Mouse (Mus musculus) midbrain, embryonic 12.5 days (tissue): ENCODE measurements around the gene Lifr. TPM values are rescaled to one million over a fixed set of nuclear protein-coding genes. Genes with fewer than 3 reads are reported as not detected.

Source experiments
- ATAC-seq: fragments of 200-750 bp; cut with Nextera tagmentation; 2 replicates; pipeline ENCODE4 v1.8.0; 2017; ENCODE audit warnings: low read depth, moderate TSS enrichment, moderate library complexity; ENCODE audit not compliant: low FRiP score
- H3K27ac ChIP-seq: fragments of 300-500 bp; sonication (generic); replicated peaks from 2 replicates; pipeline ENCODE4 v1.5.1; 2016; ENCODE audit warnings: mild to moderate bottlenecking
- H3K27me3 ChIP-seq: fragments of 300-500 bp; sonication (generic); 2 replicates; pipeline ENCODE4 v1.6.1; 2016; ENCODE audit warnings: mild to moderate bottlenecking
- H3K36me3 ChIP-seq: fragments of 300-500 bp; sonication (generic); 2 replicates; pipeline ENCODE4 v1.6.1; 2016
- H3K4me1 ChIP-seq: fragments of 300-500 bp; sonication (generic); 2 replicates; pipeline ENCODE4 v1.6.1; 2016
- H3K4me2 ChIP-seq: fragments of 300-500 bp; sonication (generic); replicated peaks from 2 replicates; pipeline ENCODE4 v1.6.1; 2016; ENCODE audit warnings: mild to moderate bottlenecking, moderate library complexity
- H3K4me3 ChIP-seq: fragments of 300-500 bp; sonication (generic); 2 replicates; pipeline ENCODE4 v1.5.1; 2016; ENCODE audit warnings: mild to moderate bottlenecking
- H3K9ac ChIP-seq: fragments of 300-500 bp; sonication (generic); replicated peaks from 2 replicates; pipeline ENCODE4 v1.6.1; 2016; ENCODE audit warnings: mild to moderate bottlenecking, moderate library complexity
- H3K9me3 ChIP-seq: fragments of 300-500 bp; sonication (generic); 2 replicates; pipeline ENCODE4 v1.6.1; 2016; ENCODE audit warnings: mild to moderate bottlenecking
- WGBS: fragments of 180-500 bp; shearing (Covaris S2); methylation state at CpG from one replicate; pipeline ENCODE4 v1.1.7; 2016; 5-methylcytosine and 5-hydroxymethylcytosine counted together
- polyA plus RNA-seq: library from polyadenylated mRNA; unstranded; fragments of >200 nt; fragmentation: Nextera tagmentation; extraction: Ambion mirVana; gene quantifications from 2 replicates; pipeline ENCODE4 v1.2.1, GENCODE M21; 2016

The Lifr gene
- polyA plus RNA-seq, 1 experiment from 2014 or later: 9.2 TPM

DNA sequence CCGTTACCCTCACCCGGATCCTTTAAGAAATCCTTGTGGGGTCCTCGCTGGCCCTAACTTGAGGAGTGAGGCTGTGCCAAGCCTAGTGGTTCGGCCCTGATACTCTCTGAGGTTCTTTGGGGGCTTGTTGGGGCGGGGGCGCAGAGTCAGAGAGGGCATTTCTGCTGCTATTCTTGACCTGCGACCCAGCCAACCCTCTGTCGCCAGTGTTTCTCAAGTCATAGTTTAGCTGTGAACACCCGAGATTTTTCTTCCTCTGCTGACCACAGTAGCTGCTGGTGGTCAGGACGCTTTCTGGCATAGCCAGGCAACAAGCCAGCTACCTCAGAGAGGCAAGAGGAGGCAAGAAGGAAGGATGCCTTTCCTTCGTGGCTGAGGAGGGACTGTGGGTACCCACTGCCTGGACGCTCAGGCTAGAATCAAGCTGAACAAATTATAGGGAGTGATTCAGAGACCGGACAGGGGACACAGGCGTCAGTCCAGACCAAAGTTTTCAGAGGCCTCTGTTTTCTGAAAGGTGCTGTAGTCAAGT, 25.4 kb upstream of the Lifr start:
- Histone ChIP-seq H3K9ac (no peak overlapping the region), H3K27ac (no peak overlapping the region), H3K36me3 (no peaks in the 10 kb centered on the region), H3K27me3 (0 out of 2 replicates have a peak, but pooled peaks cover 5% of the 10 kb centered on the region), H3K4me1 (peaks cover 8% of the 10 kb centered on the region; the same call in 1 of the 2 replicates), H3K4me3 (no peak overlapping the region), H3K4me2 (no peak overlapping the region), H3K9me3 (no peaks in the 10 kb centered on the region)
- no peak for ATAC-seq
- 87% methylated on average over 14 of the region's 14 CpGs for WGBS

DNA sequence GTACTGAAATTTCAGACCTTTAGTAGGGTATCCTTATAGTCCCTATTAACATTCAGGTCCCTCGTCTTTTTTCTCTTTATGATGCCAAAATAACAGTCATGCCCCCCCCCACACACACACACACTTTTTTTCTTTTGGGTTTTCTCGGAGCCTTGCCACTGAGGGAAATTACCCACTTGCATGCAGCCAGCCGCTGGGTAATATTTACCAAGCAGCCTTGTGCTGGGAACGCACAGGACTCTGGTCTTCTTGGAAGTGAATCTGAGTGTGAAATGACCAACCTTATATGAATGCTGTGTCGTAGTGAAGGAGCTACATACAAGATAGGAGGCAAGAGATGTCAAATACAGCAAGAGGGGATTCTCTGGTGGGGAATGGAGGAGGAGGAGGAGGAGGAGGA, 24.8 kb upstream of the Lifr start:
- Histone ChIP-seq H3K4me3 (no peak overlapping the region), H3K9ac (no peak overlapping the region), H3K27ac (no peak overlapping the region), H3K9me3 (no peaks in the 10 kb centered on the region), H3K36me3 (no peaks in the 10 kb centered on the region), H3K4me2 (no peak overlapping the region), H3K4me1 (peaks cover 8% of the 10 kb centered on the region; the same call in 1 of the 2 replicates), H3K27me3 (0 out of 2 replicates have a peak, but pooled peaks cover 5% of the 10 kb centered on the region)
- WGBS: 82% methylated on average over 5 of the region's 5 CpGs
- no peak for ATAC-seq

DNA sequence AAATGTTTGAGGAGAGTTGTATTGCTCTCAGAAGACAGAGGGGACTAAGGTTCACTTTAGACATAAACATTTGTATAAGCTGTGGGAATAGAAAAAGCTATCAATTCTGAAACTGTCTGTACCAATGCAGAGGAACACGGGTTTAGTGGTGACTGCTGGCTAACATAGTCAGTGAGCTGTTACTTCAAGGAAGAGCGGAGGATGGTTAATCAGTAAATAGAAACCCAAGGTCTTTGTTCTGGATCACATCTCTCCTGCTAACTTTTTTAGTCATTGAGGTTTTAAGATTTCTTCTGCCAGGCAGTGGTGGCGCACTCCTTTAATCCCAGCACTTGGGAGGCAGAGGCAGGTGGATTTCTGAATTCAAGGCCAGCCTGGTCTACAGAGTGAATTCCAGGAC, 23.7 kb upstream of the Lifr start:
- Histone ChIP-seq H3K27ac (no peak overlapping the region), H3K4me2 (no peak overlapping the region), H3K36me3 (no peaks in the 10 kb centered on the region), H3K4me3 (no peak overlapping the region), H3K27me3 (0 out of 2 replicates have a peak, but pooled peaks cover 5% of the 10 kb centered on the region), H3K9ac (no peak overlapping the region), H3K9me3 (no peaks in the 10 kb centered on the region), H3K4me1 (peaks cover 11% of the 10 kb centered on the region)
- ATAC-seq: no peak
- WGBS: 94% methylated on average over 3 of the region's 3 CpGs

DNA sequence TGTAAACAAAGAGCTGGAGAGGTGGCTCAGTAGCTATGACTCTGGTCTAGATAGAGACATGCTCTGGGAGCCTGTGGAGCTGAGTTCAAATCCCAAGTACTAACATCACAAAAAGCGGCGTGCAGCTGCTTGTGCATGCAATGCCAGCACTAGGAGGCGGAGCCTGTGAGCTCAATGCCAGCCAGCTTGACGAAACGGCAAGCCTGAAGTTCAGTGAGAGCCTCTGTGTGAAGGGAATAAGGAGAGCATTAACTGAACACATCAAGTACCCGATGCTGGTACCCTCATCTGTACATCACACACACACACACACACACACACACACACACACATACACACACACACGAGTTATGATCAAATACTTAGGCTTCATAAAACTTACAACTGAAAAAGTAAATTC, 21.0 kb upstream of the Lifr start:
- no peaks in the 10 kb centered on the region for H3K36me3 ChIP-seq
- H3K4me2 ChIP-seq: no peak overlapping the region
- H3K27ac ChIP-seq: no peak overlapping the region
- H3K27me3 ChIP-seq: 0 out of 2 replicates have a peak, but pooled peaks cover 5% of the 10 kb centered on the region
- ATAC-seq: 0 out of 2 replicates have a peak, but pooled peaks have one; percentile 47
- H3K9me3 ChIP-seq: no peaks in the 10 kb centered on the region
- no peak overlapping the region for H3K9ac ChIP-seq
- 59% methylated on average over 7 of the region's 7 CpGs for whole genome bisulfite sequencing
- no peak overlapping the region for H3K4me3 ChIP-seq
- H3K4me1 ChIP-seq: peaks cover 3% of the 10 kb centered on the region; the same call in 1 of the 2 replicates

DNA sequence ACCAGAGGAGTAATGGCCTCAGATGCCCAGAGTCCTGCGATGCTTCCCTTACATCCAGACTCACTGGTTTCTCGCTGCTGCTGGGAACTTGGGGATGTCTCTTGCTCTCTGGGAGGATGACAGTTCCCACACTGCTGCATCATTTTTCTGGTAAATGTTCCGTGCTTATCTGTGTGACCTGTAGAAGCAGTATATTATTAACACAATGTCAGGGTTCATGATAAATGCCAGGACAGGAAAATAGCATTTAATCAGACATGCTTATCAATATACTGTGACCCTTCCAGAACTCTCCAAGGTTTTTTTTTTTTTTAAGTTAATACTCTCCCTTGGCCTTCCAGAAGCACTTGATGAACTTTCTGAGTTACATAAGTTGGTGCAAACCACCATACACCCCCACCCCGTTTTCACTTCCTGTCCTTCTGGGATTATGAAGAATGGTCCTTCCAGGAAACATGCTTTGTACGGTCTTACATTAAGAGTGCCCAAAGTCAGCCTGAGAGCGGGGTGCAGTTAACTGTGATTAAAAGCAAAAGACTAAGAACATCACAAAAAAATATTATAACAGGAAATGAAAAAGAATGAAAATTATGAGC, 20.1 kb upstream of the Lifr start:
- Histone ChIP-seq H3K27me3 (0 out of 2 replicates have a peak, but pooled peaks cover under 1% of the 10 kb centered on the region), H3K4me2 (no peak overlapping the region), H3K9ac (no peak overlapping the region), H3K9me3 (no peaks in the 10 kb centered on the region), H3K36me3 (no peaks in the 10 kb centered on the region), H3K4me3 (no peak overlapping the region), H3K4me1 (peaks cover 3% of the 10 kb centered on the region; the same call in 1 of the 2 replicates), H3K27ac (no peak overlapping the region)
- WGBS: 82% methylated on average over 6 of the region's 6 CpGs
- ATAC-seq: no peak

DNA sequence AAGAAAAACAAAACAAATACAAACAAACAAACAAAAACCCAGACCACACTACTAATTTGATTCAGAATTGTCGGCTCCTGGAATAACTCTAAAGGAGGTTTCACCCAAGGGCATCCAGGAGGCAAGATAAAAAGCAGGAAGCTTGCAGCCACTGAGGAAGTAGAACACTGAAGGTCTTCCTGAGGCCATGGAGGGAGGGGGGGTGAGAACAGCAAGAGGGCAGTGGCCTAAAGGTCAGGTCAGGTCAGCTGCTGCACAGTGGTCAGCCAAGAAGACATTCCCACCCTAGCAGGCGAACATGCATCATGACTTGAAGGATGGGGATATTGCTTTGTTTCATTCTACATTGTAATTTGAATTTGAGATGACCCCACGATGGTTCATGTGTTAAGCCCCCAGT, 17.1 kb upstream of the Lifr start:
- WGBS: 71% methylated on average over 3 of the region's 3 CpGs
- no peak overlapping the region for H3K27ac ChIP-seq

DNA sequence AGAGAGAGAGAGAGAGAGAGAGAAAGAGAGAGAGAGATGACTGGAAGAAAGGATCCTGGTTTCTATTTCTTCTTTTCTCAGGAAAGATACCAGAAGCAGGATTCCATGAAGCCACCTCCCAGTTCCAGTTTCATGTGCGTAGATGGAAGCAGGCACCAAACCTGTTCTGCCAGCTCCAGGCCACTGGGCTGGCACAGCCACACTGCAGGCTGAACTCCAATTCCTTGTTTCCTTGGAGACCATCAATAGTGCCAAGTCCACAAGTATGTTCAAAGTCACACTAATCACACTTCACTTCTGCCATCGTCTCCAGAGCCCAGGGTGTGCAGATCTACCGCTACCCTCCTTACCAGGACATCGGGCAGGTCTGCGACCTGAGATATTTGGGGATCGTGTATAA, 15.2 kb upstream of the Lifr start:
- WGBS: 81% methylated on average over 6 of the region's 6 CpGs

More for the DNA sequence above, 17.1 kb upstream of the Lifr start:
- H3K9me3 ChIP-seq: no peaks in the 10 kb centered on the region
- H3K36me3 ChIP-seq: no peaks in the 10 kb centered on the region
- no peak overlapping the region for H3K9ac ChIP-seq
- no peak overlapping the region for H3K4me2 ChIP-seq
- no peak overlapping the region for H3K4me3 ChIP-seq
- H3K27me3 ChIP-seq: no peaks in the 10 kb centered on the region
- ATAC-seq: no peak
- H3K4me1 ChIP-seq: peaks cover 4% of the 10 kb centered on the region; the same call in 1 of the 2 replicates

DNA sequence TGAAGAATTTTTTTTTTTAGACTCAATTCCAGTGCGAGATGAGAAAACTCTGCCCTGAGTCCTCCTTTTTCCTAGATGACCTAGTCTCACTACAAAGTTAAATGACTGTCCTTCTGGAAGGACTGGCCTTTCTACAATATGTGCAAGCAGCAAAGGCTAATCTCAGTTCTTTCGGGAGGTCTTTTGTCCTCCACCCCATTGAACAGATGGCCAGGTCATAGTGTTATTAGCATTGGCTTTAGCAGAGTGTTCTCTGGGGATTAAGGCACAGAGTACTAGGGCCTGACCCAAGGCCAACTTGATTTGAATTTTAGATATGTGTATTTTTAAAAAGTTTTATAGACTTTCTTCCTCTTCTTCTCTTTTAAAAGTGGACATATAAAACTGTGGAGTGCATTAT, 12.1 kb upstream of the Lifr start:
- ATAC-seq: no peak
- H3K27ac ChIP-seq: no peak overlapping the region
- WGBS: 23% methylated on average over 2 of the region's 2 CpGs
- no peaks in the 10 kb centered on the region for H3K36me3 ChIP-seq
- no peak overlapping the region for H3K4me2 ChIP-seq
- no peak overlapping the region for H3K9ac ChIP-seq
- 0 out of 2 replicates have a peak, but pooled peaks cover 7% of the 10 kb centered on the region for H3K27me3 ChIP-seq
- no peak overlapping the region for H3K4me3 ChIP-seq
- H3K9me3 ChIP-seq: no peaks in the 10 kb centered on the region
- H3K4me1 ChIP-seq: peaks cover 3% of the 10 kb centered on the region; the same call in 1 of the 2 replicates

More for the DNA sequence above, 15.2 kb upstream of the Lifr start:
- no peak for ATAC-seq
- Histone ChIP-seq H3K9me3 (no peaks in the 10 kb centered on the region), H3K36me3 (no peaks in the 10 kb centered on the region), H3K27me3 (no peaks in the 10 kb centered on the region), H3K9ac (no peak overlapping the region), H3K27ac (no peak overlapping the region), H3K4me3 (no peak overlapping the region), H3K4me2 (no peak overlapping the region), H3K4me1 (peaks cover 6% of the 10 kb centered on the region; the same call in 1 of the 2 replicates)

DNA sequence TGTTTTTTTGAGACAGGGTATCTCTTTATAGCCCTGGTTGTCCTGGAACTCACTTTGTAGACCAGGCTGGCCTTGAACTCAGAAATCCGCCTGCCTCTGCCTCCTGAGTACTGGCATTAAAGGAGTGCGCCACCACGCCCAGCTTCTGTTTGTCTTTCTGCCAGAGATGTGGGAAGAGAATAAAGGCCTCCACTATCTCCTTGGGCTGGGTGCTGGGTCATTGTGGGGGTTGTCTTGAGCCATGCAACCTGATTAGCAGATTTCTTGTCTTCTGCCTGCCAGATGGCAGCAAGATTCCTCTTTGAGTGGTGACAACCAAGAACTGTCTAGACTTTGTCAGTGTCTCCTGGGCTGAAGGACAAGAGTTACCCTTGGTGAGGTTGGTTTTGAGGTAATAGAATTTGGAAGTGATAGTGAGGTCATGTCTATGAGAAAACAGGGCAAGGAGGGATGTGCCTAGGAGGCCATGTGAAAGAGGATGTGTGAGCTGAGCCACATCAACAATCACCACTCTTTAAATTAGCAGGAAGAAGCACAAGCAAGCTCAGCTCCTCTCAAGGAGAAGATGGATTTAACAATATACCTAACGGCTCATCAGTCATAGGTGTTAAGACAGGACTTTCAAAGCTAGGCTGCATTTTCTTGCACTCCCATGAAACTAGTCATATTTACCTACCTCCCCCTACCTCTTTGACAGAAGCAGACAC, 10.6 kb upstream of the Lifr start:
- H3K4me3 ChIP-seq: no peak overlapping the region
- no peak overlapping the region for H3K27ac ChIP-seq
- no peak overlapping the region for H3K4me2 ChIP-seq
- H3K9ac ChIP-seq: no peak overlapping the region
- peaks cover 5% of the 10 kb centered on the region; the same call in 1 of the 2 replicates for H3K4me1 ChIP-seq
- no peaks in the 10 kb centered on the region for H3K9me3 ChIP-seq
- 0 out of 2 replicates have a peak, but pooled peaks cover 7% of the 10 kb centered on the region for H3K27me3 ChIP-seq
- H3K36me3 ChIP-seq: no peaks in the 10 kb centered on the region
- WGBS: 93% methylated on average over 4 of the region's 4 CpGs
- no peak for ATAC-seq

DNA sequence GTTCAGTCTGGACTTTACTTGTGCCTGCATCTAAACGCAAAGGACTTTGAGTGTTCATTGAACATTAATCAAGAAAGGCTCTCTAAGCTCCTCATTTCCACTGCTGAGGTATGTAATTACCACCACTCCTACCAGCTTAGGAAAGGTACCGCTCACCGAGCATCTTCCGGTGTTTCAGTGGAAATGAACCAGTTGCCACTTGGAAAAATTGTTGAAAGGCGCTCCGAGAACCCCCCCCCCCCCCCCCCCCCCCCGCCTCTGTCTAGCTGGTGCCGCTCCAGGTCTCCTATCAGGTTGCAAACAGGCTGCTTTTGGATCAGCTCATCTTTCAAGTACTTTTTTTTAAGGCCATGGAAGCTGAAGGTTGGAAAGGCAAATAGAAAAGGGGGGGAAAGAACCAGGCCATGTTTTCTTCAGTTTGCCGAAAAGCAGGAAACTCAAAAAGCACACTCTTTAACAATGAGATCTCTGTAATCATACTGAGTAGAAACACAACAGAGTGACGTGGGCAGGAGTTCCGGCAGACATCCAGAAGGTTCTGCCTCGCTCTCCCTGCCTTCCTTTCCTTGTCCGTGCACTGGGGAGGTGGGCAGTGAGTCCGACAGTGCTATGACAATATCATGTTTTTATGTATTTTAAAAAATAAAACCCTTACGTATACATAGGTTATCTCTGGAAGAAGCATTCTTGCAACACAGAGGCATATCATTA, 9.3 kb upstream of the Lifr start:
- Histone ChIP-seq H3K27me3 (peaks cover 20% of the 10 kb centered on the region), H3K9me3 (no peaks in the 10 kb centered on the region), H3K4me1 (peaks cover 11% of the 10 kb centered on the region), H3K4me2 (no peak overlapping the region), H3K36me3 (no peaks in the 10 kb centered on the region), H3K27ac (no peak overlapping the region), H3K9ac (no peak overlapping the region), H3K4me3 (no peak overlapping the region)
- WGBS: 72% methylated on average over 15 of the region's 15 CpGs
- no peak for ATAC-seq

DNA sequence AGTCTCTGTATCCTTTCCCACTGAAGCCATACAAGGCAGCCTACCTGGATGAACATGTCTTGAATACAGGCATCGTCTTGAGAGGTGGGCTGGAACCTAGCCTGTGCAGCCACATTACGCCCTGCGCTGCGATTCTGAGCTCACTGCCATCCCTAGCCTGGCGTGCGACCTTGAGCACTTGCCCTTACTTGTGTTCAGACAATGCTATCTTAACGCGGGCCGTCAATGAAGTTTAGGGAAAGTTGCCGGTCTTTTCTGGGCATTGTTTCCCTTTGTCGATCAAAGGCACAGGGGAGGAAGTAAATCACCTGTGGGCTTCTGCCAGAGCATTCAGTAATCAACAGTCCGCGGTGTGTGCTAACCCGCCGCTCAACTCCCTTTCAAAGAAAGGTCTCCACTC, 8.6 kb upstream of the Lifr start:
- Histone ChIP-seq H3K4me2 (no peak overlapping the region), H3K9me3 (no peaks in the 10 kb centered on the region), H3K36me3 (no peaks in the 10 kb centered on the region), H3K27me3 (peaks cover 26% of the 10 kb centered on the region), H3K9ac (no peak overlapping the region), H3K4me3 (no peak overlapping the region), H3K27ac (no peak overlapping the region), H3K4me1 (peaks cover 11% of the 10 kb centered on the region)
- no peak for ATAC-seq
- 47% methylated on average over 15 of the region's 15 CpGs for WGBS

DNA sequence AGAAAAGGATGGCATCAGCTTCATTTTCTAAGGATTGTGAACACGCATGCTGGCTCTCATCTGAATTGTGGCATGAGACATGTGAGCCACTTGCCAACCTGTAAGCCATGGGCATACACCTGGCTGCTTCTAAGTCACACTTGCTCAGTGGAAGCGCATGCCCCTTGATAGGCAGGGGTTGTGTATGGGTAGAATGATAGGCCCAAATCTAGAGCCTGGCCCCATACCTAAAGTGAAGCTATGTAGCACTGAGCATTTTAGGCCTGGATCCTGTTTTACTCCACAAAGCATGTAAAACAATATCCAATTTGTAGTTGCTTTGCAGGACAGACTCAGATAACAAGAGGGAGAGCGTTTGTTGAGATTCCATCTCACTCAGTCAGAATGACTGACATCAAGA, 7.5 kb upstream of the Lifr start:
- no peak overlapping the region for H3K4me2 ChIP-seq
- H3K9ac ChIP-seq: no peak overlapping the region
- H3K27me3 ChIP-seq: peaks cover 35% of the 10 kb centered on the region
- peaks cover 11% of the 10 kb centered on the region for H3K4me1 ChIP-seq
- H3K36me3 ChIP-seq: no peaks in the 10 kb centered on the region
- ATAC-seq: no peak
- 90% methylated on average over 3 of the region's 3 CpGs for WGBS
- no peak overlapping the region for H3K27ac ChIP-seq
- H3K4me3 ChIP-seq: no peak overlapping the region
- H3K9me3 ChIP-seq: no peaks in the 10 kb centered on the region
